In genomic region chr7:141902269-141902729, GRCm38 (mm10) we compare ENCODE assay signal across 8 mouse cellular contexts. TPM values are rescaled to one million over a fixed set of nuclear protein-coding genes. Genes with fewer than 3 reads are reported as not detected.
A peak's percentile ranks its signal among the peaks of the same experiment; 100 is the strongest.
DNase-seq lines count a peak whose midpoint lies in the region; ATAC-seq and TF ChIP-seq lines count a peak whose summit lies in the region.

No protein-coding gene starts in this region.

- H3K9ac ChIP-seq in lung, postnatal 0 days (replicated peaks; ENCODE audit: low read depth) = peak overlapping the region; percentile 92

- H3K9me3 ChIP-seq in hindbrain, embryonic 10.5 days = no peaks in the 10 kb centered on the region
- no peaks in the 10 kb centered on the region for H3K9me3 ChIP-seq in lung, postnatal 0 days (ENCODE audit: low read length)

- TF ChIP-seq EP300 in lung, postnatal 0 days (IDR thresholded peaks at IDR 0.05) = no peak

- peaks cover 26% of the 10 kb centered on the region for H3K27me3 ChIP-seq in hindbrain, embryonic 10.5 days (ENCODE audit: insufficient read depth, poor library complexity, severe bottlenecking)
- H3K27me3 ChIP-seq in lung, postnatal 0 days (replicated peaks; ENCODE audit: insufficient read depth, low read length) = no peaks in the 10 kb centered on the region

- 0 out of 2 replicates have a peak, but pooled peaks cover 1% of the 10 kb centered on the region for H3K36me3 ChIP-seq in hindbrain, embryonic 10.5 days
- no peaks in the 10 kb centered on the region for H3K36me3 ChIP-seq in lung, postnatal 0 days (ENCODE audit: insufficient read depth, low read length)

- H3K4me1 ChIP-seq in hindbrain, embryonic 10.5 days (replicated peaks) = peaks cover 37% of the 10 kb centered on the region
- peaks cover 15% of the 10 kb centered on the region; the same call in 1 of the 2 replicates for H3K4me1 ChIP-seq in lung, postnatal 0 days (ENCODE audit: insufficient read depth, low read depth, low read length)

- peak overlapping the region; percentile 74 for H3K4me2 ChIP-seq in lung, postnatal 0 days (replicated peaks; ENCODE audit: low read depth, low read length)

- H3K27ac ChIP-seq in hindbrain, embryonic 10.5 days = peak overlapping the region; percentile 92
- peak overlapping the region; percentile 52 for H3K27ac ChIP-seq in lung, postnatal 0 days (ENCODE audit: low read length)

- TF ChIP-seq CTCF in lung, postnatal 0 days (IDR thresholded peaks at IDR 0.05) = no peak

- ATAC-seq in frontal cortex, adult (ENCODE audit: low TSS enrichment) = peak; percentile 91
- peak; percentile 98 for ATAC-seq in lung, postnatal 0 days

- H3K4me3 ChIP-seq in hindbrain, embryonic 10.5 days = peak overlapping the region; percentile 88
- H3K4me3 ChIP-seq in lung, postnatal 0 days (ENCODE audit: low read depth, low read length) = peak overlapping the region; percentile 72

- WGBS in hindbrain, embryonic 10.5 days = under 1% methylated on average over 44 of the region's 44 CpGs
- 3% methylated on average over 43 of the region's 44 CpGs for WGBS in lung, postnatal 0 days

- DNase-seq in MN1 (ENCODE audit: low spot score) = peak; percentile 99
- DNase-seq in cerebellum, adult 9-10 months = peak; percentile 99
- peak; percentile 100 for DNase-seq in hindbrain, embryonic 10.5 days (ENCODE audit: low spot score)
- peak; percentile 98 for DNase-seq in layer of hippocampus, adult 9-11 months
- DNase-seq in lung, postnatal 0 days (ENCODE audit: low spot score) = peak; percentile 99
- peak; percentile 99 for DNase-seq in ovary, postnatal 14 days (ENCODE audit: low spot score)
- peak; percentile 100 for DNase-seq in thymus, postnatal 14 days

RNA-seq across cellular contexts. Expression of gene Tollip, which starts 16.0 kb away (rescaled TPM):
- polyA plus RNA-seq in hindbrain, embryonic 10.5 days (2016; fragmentation: Nextera tagmentation; extraction: Ambion mirVana) = 60.3 and 69.0 TPM in 2 replicates
- polyA plus RNA-seq in lung, postnatal 0 days (2015; fragmentation: Nextera tagmentation; extraction: Ambion mirVana) = 44.6 and 46.4 TPM in 2 replicates

RNA-seq across cellular contexts. Expression of gene Brsk2, which starts 47.3 kb away (rescaled TPM):
- polyA plus RNA-seq in hindbrain, embryonic 10.5 days (2016; fragmentation: Nextera tagmentation; extraction: Ambion mirVana) = 8.7 and 14.1 TPM in 2 replicates
- 0.39 and 0.88 TPM in 2 replicates for polyA plus RNA-seq in lung, postnatal 0 days (2015; fragmentation: Nextera tagmentation; extraction: Ambion mirVana)

Comparison
In these comparisons a context has a peak if more than half of its experiments do, and no peak if none do; other contexts are left out.
1. Peak in every context shown above with its lines: DNase-seq, ATAC-seq, H3K4me3 ChIP-seq and H3K27ac ChIP-seq.